In the genomic region with DNA sequence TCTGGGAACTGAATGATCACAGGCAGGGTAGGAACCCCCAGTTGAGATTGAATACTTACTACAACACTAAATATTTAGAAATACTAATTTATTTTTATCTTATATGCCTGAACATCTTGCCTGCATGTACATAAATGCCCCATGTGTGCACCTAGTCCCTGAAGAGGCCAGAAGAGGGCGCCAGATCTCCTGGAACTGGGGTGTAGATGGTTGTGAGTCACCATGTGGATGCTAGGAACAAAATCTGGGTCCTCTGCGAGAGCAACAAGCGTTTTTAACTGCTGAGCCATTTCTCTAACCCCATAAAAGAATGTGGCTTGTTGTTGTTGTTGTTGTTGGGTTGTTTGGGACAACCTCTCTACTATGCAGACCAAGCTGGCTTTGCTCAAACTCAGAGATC, we compare ENCODE assay signal across 13 mouse cellular contexts. TPM values are rescaled to one million over a fixed set of nuclear protein-coding genes. Genes with fewer than 3 reads are reported as not detected.
DNase-seq lines count a peak whose midpoint lies in the region; ATAC-seq and TF ChIP-seq lines count a peak whose summit lies in the region.
"Had no signal": no experiment of that assay in that cellular context is flagged by ENCODE, and none has a peak within 500 bp of the region (broad histone marks: within the 10 kb centered on the region; RNA-seq: fewer than 3 reads in every experiment).

No protein-coding gene starts in this region.

- H3K9me3 ChIP-seq in liver, embryonic 11.5 days (ENCODE audit: control insufficient read depth, low read length) = no peaks in the 10 kb centered on the region
- peaks cover 3% of the 10 kb centered on the region; the same call in 1 of the 2 replicates for H3K9me3 ChIP-seq in E14TG2a.4 (ENCODE audit: low read length)
- H3K9me3 ChIP-seq: embryonic facial prominence, embryonic 12.5 days; hindbrain, embryonic 13.5 days; limb, embryonic 12.5 days had no signal

- no peak for ATAC-seq in liver, embryonic 11.5 days (replicated peaks; ENCODE audit: low FRiP score)

- DNase-seq in liver = peak; percentile 46
- no peak for DNase-seq in liver, embryonic 11.5 days (ENCODE audit: low spot score)
- peak; percentile 35 to 42 for DNase-seq in B cell, adult 2 months
- DNase-seq in c-Kit-positive CD71-positive TER-119-positive erythroid progenitor cells, embryonic 14.5 days (ENCODE audit: low spot score) = peak; percentile 42
- DNase-seq in neural tube, embryonic 10.5 days (ENCODE audit: extremely low spot score, low spot score) = no peak
- DNase-seq in cerebellum, postnatal 4 days (ENCODE audit: low spot score in 2 of 2) = no peak
- DNase-seq: cerebellum, adult 11-12 months had no signal

- H3K9ac ChIP-seq in liver, embryonic 11.5 days (ENCODE audit: low read depth, low read length) = no peak overlapping the region
- H3K9ac ChIP-seq: embryonic facial prominence, embryonic 12.5 days; hindbrain, embryonic 13.5 days; limb, embryonic 12.5 days had no signal

- H3K27me3 ChIP-seq in liver, embryonic 11.5 days (replicated peaks; ENCODE audit: control insufficient read depth, insufficient read depth, low read length) = no peaks in the 10 kb centered on the region
- no peaks in the 10 kb centered on the region for H3K27me3 ChIP-seq in E14TG2a.4 (ENCODE audit: insufficient read depth, low read length)
- H3K27me3 ChIP-seq: embryonic facial prominence, embryonic 12.5 days; hindbrain, embryonic 13.5 days; limb, embryonic 12.5 days had no signal

- H3K27ac ChIP-seq in liver, embryonic 11.5 days (ENCODE audit: low read depth, low read length) = no peak overlapping the region
- H3K27ac ChIP-seq: embryonic facial prominence, embryonic 12.5 days; hindbrain, embryonic 13.5 days; limb, embryonic 12.5 days had no signal

- no peak overlapping the region for H3K4me3 ChIP-seq in liver, embryonic 11.5 days (ENCODE audit: low read depth, low read length)
- H3K4me3 ChIP-seq in E14TG2a.4 (replicated peaks; ENCODE audit: low read length) = no peak overlapping the region
- H3K4me3 ChIP-seq: embryonic facial prominence, embryonic 12.5 days; hindbrain, embryonic 13.5 days; limb, embryonic 12.5 days; megakaryocyte, embryonic 14.5 days had no signal

- no peak overlapping the region for H3K4me2 ChIP-seq in liver, embryonic 11.5 days
- H3K4me2 ChIP-seq: embryonic facial prominence, embryonic 12.5 days; heart, embryonic 11.5 days; hindbrain, embryonic 13.5 days; limb, embryonic 12.5 days had no signal

- WGBS in liver, embryonic 11.5 days = 56% methylated on average over 3 of the region's 3 CpGs

- H3K4me1 ChIP-seq in liver, embryonic 11.5 days (replicated peaks; ENCODE audit: control insufficient read depth, insufficient read depth, low read length) = peaks cover 28% of the 10 kb centered on the region
- H3K4me1 ChIP-seq in E14TG2a.4 (replicated peaks; ENCODE audit: low read depth, low read length) = peaks cover 61% of the 10 kb centered on the region

- peak; percentile 63 for TF ChIP-seq CTCF in E14TG2a.4 (conservative IDR thresholded peaks at IDR 0.05; ENCODE audit: low read length)

- H3K36me3 ChIP-seq in liver, embryonic 11.5 days (ENCODE audit: control insufficient read depth, insufficient read depth, low read length) = no peaks in the 10 kb centered on the region
- H3K36me3 ChIP-seq in E14TG2a.4 (ENCODE audit: insufficient read depth, low read length) = no peaks in the 10 kb centered on the region
- H3K36me3 ChIP-seq: embryonic facial prominence, embryonic 12.5 days; hindbrain, embryonic 13.5 days; limb, embryonic 12.5 days had no signal

RNA-seq across cellular contexts. Expression of a gene that starts 11.9 kb away (rescaled TPM):
- 228 and 243 TPM in 2 replicates for polyA plus RNA-seq in liver, embryonic 11.5 days (2014; fragmentation: Nextera tagmentation; extraction: Ambion mirVana)

RNA-seq across cellular contexts. Expression of a gene that starts 47.5 kb away (rescaled TPM):
- 124 and 141 TPM in 2 replicates for polyA plus RNA-seq in liver, embryonic 11.5 days (2014; fragmentation: Nextera tagmentation; extraction: Ambion mirVana)

Comparison
In these comparisons a context has a peak if more than half of its experiments do, and no peak if none do; other contexts are left out.
1. DNase-seq: peak in liver (single experiment), B cell, adult 2 months (2 of 2) and c-Kit-positive CD71-positive TER-119-positive erythroid progenitor cells, embryonic 14.5 days (single experiment); none in liver, embryonic 11.5 days (single experiment), neural tube, embryonic 10.5 days (single experiment) and cerebellum, postnatal 4 days (0 of 2).